Mouse (Mus musculus): Measurements from ENCODE around the gene Acvr1.

The Acvr1 gene

DNA sequence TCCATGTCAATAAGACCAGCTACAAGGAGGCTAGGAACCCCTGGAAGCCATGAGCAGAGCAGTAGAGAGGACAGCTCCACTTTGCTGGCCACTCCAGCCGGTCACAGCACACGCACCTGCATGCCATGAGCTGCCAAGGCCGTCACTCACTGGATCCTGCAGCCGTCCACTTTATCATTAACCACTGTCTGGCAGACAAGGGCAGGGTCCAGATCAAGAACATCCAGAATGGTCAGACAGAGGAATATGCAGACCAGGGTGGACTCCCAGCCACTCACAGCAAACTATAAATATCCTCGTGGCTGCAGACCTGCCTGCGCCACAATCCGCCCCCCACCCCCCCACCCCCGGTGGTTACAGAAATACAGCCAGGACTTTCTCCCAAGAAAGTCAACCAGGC, 31.7 kb downstream of the Acvr1 start:
- TF ChIP-seq GATA4 (IDR thresholded peaks at IDR 0.05; ENCODE audit: insufficient replicate concordance, low read length): no peak

DNA sequence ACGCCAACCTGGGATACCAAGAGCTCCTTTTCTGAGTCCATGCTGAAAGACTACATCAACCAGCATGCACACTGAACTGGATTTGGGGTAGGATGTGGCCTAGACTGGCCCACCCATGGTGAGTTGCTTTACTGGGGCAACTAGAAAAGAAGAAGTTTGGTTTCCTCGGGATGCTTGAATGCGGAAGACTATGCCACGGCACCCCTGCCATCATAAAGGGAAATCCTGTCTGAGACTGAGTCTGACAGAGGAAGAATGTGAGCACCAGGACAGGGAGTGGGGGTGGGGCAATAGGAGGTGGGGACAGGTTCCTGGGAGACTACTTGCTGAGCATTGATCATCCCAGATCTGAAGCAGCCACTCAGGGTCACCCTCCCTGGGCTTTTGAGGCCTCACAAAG, 32.6 kb downstream of the Acvr1 start:
- no peak for TF ChIP-seq GATA4 (IDR thresholded peaks at IDR 0.05; ENCODE audit: insufficient replicate concordance, low read length)

DNA sequence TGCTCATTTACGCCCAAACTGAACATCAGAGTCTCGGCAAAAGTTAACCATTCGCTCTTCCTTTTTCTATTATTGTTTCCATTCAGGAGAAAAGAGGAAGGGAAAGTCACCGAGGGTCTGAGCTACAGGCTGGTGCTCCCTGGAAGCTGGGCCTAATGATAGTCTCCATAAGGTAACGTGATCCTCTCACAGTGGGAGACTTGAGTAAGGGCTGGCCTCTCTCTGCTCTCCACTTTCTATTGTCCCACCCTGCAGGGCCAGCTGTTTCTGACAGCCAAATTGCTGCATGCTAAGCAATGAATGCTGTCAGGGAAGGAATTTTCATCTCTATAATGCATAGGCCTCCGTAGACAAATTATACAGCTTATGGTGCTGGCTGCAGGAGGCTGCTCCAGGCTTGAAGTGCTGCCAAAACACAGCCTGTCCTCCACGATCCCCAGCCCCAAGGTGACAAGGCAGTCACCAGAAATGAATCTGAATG, 33.4 kb downstream of the Acvr1 start:
- TF ChIP-seq GATA4 (IDR thresholded peaks at IDR 0.05; ENCODE audit: insufficient replicate concordance, low read length): no peak

DNA sequence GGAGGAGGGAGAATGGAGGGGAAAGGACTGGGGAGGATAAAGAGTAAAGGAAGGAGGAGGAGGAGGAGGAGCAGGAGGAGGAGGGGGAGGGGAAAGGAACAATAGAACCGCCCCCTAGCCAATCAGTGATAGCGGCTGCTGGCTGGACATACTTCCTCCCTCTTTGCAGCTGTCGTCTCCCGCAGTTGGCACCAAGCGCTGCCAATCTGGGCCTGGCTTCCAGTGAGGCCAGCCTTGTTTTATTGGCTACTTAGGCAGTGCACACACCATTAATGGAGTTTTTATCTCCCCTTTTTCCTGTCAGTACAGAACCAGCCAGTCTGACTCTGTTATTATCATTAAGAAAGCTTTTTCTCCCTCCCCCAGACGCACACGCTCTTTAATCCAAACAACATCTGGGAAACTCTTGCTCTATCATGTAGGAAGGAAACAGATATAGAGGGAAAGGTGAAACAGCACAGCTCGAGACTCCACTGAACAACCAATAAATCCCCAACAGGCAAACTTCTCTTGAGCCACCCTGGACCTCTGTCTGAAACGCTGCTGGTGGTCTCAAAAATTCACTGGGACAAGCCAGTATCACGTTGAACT, 34.6 kb downstream of the Acvr1 start:
- TF ChIP-seq GATA4 (IDR thresholded peaks at IDR 0.05; ENCODE audit: insufficient replicate concordance, low read length): peak; percentile 90

DNA sequence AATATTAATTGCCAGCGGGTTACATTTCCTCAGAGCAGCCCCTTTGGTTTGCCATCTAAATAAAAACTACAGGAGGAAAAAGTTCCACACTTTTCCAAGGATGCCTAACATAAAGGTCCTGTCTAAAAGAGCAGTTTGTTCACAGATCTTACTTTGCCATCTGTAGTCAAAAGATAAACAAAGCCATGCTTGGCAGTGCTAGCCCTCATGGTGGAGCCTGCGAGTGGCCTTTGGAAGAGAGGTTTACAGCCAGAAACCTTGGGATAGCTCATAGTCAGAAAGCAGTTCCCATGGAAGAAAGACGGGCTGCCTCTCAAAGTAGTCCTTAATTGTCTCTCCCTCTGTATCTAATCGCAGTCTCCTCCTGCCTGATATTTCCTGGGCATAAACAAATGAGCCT, 36.4 kb downstream of the Acvr1 start:
- no peak for TF ChIP-seq GATA4 (IDR thresholded peaks at IDR 0.05; ENCODE audit: insufficient replicate concordance, low read length)

DNA sequence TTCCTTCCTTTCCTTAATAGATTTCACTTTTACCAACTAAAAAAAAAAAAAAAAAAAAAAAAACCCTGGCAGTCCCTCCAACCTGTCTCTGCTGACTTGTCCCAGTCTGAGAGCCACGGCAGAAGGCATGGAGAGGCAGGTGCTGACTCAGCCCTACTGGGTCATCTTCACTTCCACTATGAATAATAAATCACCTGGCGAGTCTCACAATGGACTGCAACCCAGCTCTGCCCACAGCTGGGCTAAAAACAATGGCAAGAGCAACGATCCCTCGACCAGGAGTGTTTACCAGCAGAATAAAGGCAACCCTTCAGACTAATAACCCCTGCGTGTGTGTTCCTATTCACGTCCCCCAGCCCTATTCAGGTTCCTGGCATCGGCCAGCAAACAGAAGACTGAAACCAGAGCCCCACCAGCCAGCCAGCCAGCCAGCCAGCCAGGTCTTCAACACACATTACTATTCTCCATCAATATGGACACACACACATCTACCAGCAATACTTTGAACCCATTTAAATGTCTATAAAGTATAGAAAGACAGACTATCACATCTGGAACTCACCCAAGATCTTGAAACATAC, 37.0 kb downstream of the Acvr1 start:
- TF ChIP-seq GATA4 (IDR thresholded peaks at IDR 0.05; ENCODE audit: insufficient replicate concordance, low read length): no peak

DNA sequence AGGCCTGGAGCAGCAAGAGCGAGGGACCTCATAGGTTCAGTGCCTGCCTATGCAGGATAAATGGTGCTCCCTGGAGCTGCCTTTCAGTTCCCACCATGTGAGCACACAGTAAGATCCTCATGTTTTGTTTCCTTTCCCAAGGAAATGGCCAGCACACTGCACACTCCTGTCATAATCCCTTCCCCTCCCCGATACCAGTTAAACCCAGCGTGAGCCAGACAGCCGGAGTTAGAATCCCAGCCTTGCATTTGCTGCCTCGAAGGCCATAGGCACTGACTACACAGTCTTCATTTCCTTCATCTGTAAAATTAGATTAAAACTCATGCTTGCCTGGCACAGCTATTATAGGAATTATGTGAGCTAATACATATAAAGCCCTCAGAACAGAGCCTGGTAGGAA, 37.6 kb downstream of the Acvr1 start:
- TF ChIP-seq GATA4 (IDR thresholded peaks at IDR 0.05; ENCODE audit: insufficient replicate concordance, low read length): 0 out of 2 replicates have a peak, but pooled peaks have one; percentile 21

DNA sequence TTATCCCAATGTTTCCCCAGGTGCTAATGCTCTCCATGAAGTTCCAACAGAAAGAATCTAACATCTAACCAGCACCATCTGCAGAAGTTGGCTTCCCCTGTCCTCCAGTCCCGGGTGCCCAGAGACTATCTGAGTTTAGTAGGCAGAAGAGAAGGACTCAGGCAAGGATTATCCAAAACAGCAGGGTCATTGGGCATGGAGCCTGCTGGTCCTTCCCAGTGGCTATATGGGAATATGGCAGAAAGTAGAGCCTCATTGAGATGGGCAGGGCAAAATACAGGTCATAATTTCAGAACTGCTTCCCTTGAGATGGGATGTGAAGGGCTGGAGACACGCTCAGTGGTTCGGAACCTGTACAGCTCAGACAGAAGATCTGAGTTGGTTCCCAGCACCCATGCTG, 39.2 kb downstream of the Acvr1 start:
- no peak for TF ChIP-seq GATA4 (IDR thresholded peaks at IDR 0.05; ENCODE audit: insufficient replicate concordance, low read length)

DNA sequence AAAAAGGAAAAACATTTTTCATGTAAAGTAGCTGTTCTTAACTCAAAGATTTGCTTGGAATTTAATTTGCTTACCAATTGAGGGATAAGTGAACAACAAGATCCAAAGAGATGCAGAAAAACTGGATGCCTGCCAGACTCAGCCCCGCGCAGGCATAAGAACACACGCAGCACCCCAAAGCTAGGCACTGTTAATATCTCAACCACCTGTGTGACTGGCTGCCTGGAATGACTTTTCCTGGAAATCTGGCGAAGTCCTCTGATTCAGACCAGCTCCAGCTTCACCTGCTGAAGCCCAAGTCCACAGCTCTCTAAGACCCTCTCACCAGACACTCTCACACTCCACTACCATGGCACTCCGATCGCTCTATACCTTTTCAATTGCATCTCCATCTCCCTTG, 42.6 kb downstream of the Acvr1 start:
- no peak for TF ChIP-seq GATA4 (IDR thresholded peaks at IDR 0.05; ENCODE audit: insufficient replicate concordance, low read length)

DNA sequence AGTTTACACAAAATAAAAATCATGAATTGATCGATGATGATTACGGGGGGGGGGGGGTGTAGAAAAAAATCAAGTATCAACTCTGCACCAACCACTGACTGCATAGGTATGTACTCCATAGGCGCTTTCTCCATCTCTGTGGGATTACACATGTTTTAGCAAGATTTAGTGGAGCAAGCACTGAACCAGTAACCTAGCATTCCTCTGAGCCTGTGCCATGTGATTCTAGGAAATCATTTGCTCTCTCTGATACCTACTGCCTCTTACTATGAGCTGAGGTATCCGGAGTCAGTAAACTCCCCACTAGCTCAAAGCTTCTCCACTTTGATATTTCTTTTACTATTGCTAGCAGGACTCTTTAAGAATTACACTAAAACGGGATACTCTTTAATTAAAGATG, 43.1 kb downstream of the Acvr1 start:
- no peak for TF ChIP-seq GATA4 (IDR thresholded peaks at IDR 0.05; ENCODE audit: insufficient replicate concordance, low read length)

DNA sequence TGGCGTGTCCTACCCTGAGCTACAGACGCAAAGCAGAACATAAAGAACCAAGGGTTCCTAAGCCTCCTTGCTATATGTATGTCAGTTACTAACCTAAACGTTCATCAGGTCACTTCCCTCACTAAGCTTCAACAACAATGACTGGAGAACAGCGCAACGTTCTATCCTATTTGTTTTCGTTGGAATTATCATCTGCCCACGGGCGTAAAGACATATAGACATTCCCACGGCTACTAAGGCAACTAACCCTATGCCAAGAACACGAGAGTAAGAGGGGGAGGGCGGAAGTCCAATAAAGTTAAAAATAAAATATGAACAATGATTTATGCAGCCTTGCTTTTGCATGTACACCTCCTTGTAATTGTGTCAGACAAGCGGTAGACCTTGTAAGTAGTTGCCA, 43.9 kb downstream of the Acvr1 start:
- no peak for TF ChIP-seq GATA4 (IDR thresholded peaks at IDR 0.05; ENCODE audit: insufficient replicate concordance, low read length)

DNA sequence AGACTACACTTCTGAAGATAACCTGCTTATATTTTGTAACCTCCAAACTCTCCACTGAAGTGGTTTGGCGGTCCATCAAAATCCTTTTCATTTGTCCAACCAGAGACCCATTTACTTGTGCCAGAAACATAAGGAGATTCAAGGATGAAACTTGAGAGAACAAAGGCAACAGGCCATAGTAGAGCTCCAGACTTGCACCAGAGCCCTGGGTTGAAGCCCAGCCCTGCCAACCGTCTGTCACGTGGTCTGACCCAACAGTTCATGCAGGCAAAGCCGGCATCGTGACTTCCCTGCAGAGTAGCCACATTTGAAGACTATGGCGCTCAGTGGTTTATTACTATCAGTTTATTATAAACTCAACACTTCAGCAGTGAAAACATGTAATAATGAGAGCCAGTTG, 45.3 kb downstream of the Acvr1 start:
- TF ChIP-seq GATA4 (IDR thresholded peaks at IDR 0.05; ENCODE audit: insufficient replicate concordance, low read length): no peak

DNA sequence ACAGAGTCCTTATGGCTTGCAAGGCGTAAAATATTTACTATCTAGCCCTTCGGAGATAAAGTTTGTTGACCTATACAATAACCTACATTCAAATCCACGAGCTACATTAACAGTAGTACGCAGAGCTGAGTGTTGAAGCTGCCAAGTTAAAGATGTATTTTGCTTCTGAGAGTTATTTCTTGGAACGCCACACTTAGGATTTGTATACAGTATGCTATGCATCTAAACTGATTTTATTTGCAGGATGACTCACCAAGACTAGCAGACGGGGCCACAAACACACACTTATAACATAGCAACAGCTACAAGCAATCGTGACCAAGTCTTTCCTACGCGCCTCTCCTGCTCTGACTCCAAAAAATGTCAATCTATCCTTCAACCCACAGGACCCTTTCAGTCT, 46.2 kb downstream of the Acvr1 start:
- TF ChIP-seq GATA4 (IDR thresholded peaks at IDR 0.05; ENCODE audit: insufficient replicate concordance, low read length): no peak

DNA sequence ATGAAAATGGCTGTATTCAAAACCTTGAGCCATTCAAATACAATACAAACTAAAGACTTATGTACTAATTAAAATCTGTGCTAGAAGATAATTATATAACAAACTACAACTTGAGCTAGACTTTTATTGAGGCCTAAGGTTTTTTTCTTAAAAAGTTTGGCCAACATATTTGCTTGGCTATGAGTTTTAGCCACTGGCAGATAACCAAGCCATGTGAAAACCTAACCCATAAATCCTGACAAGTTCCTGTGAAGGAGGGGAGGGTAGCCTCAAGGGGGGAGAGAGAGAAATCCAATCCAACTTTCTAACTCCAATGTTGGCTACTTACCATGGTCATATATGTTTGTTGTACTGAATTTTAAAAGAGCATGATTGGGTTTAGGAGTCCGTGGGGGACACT, 48.4 kb downstream of the Acvr1 start:
- no peak for TF ChIP-seq GATA4 (IDR thresholded peaks at IDR 0.05; ENCODE audit: insufficient replicate concordance, low read length)

DNA sequence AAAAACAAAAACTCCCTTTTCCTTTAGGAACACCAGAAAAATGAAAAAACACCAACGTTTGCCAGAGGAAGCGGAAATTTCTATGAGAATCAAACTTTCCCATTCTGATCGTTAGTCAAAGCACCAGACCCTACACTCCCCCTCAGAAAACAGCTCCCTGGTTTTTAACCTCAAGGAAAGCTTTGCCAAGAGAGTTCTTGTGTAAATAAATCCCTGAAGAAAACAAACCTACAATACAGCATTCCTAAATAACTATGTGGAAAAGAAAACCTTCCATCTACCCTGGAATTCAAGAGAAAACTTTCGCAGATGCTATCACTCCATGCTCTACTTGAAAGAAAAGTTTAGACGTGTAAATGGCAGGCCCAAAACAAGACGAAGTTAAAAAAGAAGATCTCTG, 50.0 kb downstream of the Acvr1 start:
- TF ChIP-seq GATA4 (IDR thresholded peaks at IDR 0.05; ENCODE audit: insufficient replicate concordance, low read length): no peak

DNA sequence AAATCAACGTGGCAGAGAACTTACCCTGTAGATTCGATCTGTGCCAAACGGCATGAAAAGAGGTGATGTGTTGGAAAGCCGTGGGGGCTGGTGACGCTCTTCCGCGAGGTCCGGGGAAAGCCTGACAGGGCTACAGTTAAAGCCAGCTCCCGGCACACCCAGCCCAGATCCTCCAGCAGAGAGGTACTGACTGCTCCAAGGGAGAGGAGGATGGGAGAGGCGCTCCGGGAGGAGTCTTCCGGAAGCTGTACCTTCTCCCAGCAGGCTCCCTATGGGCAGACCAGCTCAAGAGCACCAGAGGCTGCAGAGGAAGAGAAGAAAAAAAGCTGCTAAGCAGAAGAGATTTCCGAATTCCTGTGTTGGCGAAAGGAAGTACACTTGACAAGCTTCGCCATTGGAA, 51.0 kb downstream of the Acvr1 start:
- no peak; the same call in 1 of the 2 replicates for TF ChIP-seq GATA4 (IDR thresholded peaks at IDR 0.05; ENCODE audit: insufficient replicate concordance, low read length)

DNA sequence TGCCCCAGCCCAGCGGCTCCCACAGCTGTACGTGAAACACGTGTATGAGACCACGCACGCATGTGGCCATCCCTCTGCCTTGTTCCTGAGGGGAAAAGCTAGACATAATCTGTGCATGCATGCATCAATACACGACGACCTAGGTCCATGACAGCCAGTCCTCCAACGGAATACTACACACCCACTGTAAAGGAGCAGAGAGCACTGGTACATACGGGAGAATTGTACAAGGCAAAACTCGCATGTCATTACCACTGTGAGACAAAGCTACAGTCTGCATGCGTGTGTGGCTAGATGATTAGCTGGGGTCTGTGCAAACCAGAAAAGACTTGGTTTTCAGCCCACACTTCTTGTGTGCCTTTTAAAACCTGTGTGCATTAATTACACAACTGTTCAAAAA, 52.5 kb downstream of the Acvr1 start:
- no peak for TF ChIP-seq GATA4 (IDR thresholded peaks at IDR 0.05; ENCODE audit: insufficient replicate concordance, low read length)

All from liver, adult (tissue).